Mouse (Mus musculus): ENCODE results near the gene Ttc9.

The Ttc9 gene

GRCm38 (mm10) chr12:81630915-81631660 lies at the start of gene Ttc9:
TSS of gene Ttc9 (plus strand) at chr12:81631249.
- peak; percentile 6 to 7 for DNase-seq (ENCODE audit: low spot score in 2 of 2)

GRCm38 (mm10) chr12:81594902-81595671 lies 36.0 kb upstream of the Ttc9 start, which contains the start of gene Med6:
TSS of gene Med6 (minus strand) at chr12:81595008.
- DNase-seq (ENCODE audit: low spot score in 2 of 2) = peak; percentile 89 to 92

- no peak for DNase-seq (ENCODE audit: low spot score in 2 of 2)
Measured at GRCm38 (mm10) chr12:81596547-81597262, 34.3 kb upstream of the Ttc9 start.

GRCm38 (mm10) chr12:81604995-81605784 lies 25.9 kb upstream of the Ttc9 start:
- DNase-seq (ENCODE audit: low spot score in 2 of 2) = no peak

GRCm38 (mm10) chr12:81609445-81609844 lies 21.6 kb upstream of the Ttc9 start:
- DNase-seq (ENCODE audit: low spot score in 2 of 2) = no peak

GRCm38 (mm10) chr12:81615807-81616206 lies 15.2 kb upstream of the Ttc9 start:
- no peak for DNase-seq (ENCODE audit: low spot score in 2 of 2)

GRCm38 (mm10) chr12:81616980-81617379 lies 14.1 kb upstream of the Ttc9 start:
- DNase-seq (ENCODE audit: low spot score in 2 of 2) = no peak

GRCm38 (mm10) chr12:81619302-81619701 lies 11.7 kb upstream of the Ttc9 start:
- DNase-seq (ENCODE audit: low spot score in 2 of 2) = peak; percentile 28 to 58

- DNase-seq (ENCODE audit: low spot score in 2 of 2) = no peak
Measured at GRCm38 (mm10) chr12:81623377-81623776, 7.7 kb upstream of the Ttc9 start.

- no peak for DNase-seq (ENCODE audit: low spot score in 2 of 2)
Measured at GRCm38 (mm10) chr12:81626226-81626861, 4.7 kb upstream of the Ttc9 start.

- DNase-seq (ENCODE audit: low spot score in 2 of 2) = no peak
Measured at GRCm38 (mm10) chr12:81627426-81627825, 3.6 kb upstream of the Ttc9 start.

- DNase-seq (ENCODE audit: low spot score in 2 of 2) = no peak
Measured at GRCm38 (mm10) chr12:81628091-81628490, 3.0 kb upstream of the Ttc9 start.

GRCm38 (mm10) chr12:81630520-81630914 lies 532 bp upstream of the Ttc9 start:
- peak in 1 of 2 experiments; percentile 4 for DNase-seq (ENCODE audit: low spot score in 2 of 2)

GRCm38 (mm10) chr12:81631661-81632401 lies 782 bp downstream of the Ttc9 start:
- DNase-seq (ENCODE audit: low spot score in 2 of 2) = peak; percentile 1

GRCm38 (mm10) chr12:81633246-81633645 lies 2.2 kb downstream of the Ttc9 start:
- no peak for DNase-seq (ENCODE audit: low spot score in 2 of 2)

- DNase-seq (ENCODE audit: low spot score in 2 of 2) = no peak
Measured at GRCm38 (mm10) chr12:81640656-81641055, 9.6 kb downstream of the Ttc9 start.

- no peak for DNase-seq (ENCODE audit: low spot score in 2 of 2)
Measured at GRCm38 (mm10) chr12:81642361-81643082, 11.5 kb downstream of the Ttc9 start.

GRCm38 (mm10) chr12:81646811-81647210 lies 15.8 kb downstream of the Ttc9 start:
- DNase-seq (ENCODE audit: low spot score in 2 of 2) = no peak

- DNase-seq (ENCODE audit: low spot score in 2 of 2) = peak in 1 of 2 experiments; percentile 34
Measured at GRCm38 (mm10) chr12:81653344-81653743, 22.3 kb downstream of the Ttc9 start.

GRCm38 (mm10) chr12:81657321-81657720 lies 26.3 kb downstream of the Ttc9 start:
- DNase-seq (ENCODE audit: low spot score in 2 of 2) = peak in 1 of 2 experiments; percentile 1
